Mouse (Mus musculus): ENCODE results near the gene Hdgf.
"Not testable (repeated sequence)": the region's sequence is repeated elsewhere in the genome, so short reads cannot be mapped to it uniquely, and the experiment has no call there.

The Hdgf gene

GRCm38 (mm10) chr3:87905880-87906485 is at the start of gene Hdgf:
Hdgf (plus strand) TSS chr3:87906321.
- DNase-seq (ENCODE audit: low spot score) = peak; percentile 86

GRCm38 (mm10) chr3:87857666-87858065 is 48.5 kb upstream of the Hdgf start:
- DNase-seq (ENCODE audit: low spot score) = no peak

GRCm38 (mm10) chr3:87859813-87860212 is 46.3 kb upstream of the Hdgf start:
- DNase-seq (ENCODE audit: low spot score) = peak; percentile 52

GRCm38 (mm10) chr3:87864111-87864510 is 42.0 kb upstream of the Hdgf start:
- not testable (repeated sequence) for DNase-seq (ENCODE audit: low spot score)

GRCm38 (mm10) chr3:87877730-87878129 is 28.4 kb upstream of the Hdgf start:
- DNase-seq (ENCODE audit: low spot score) = no peak

GRCm38 (mm10) chr3:87884291-87884690 is 21.8 kb upstream of the Hdgf start:
- no peak for DNase-seq (ENCODE audit: low spot score)

GRCm38 (mm10) chr3:87884708-87885251 is 21.3 kb upstream of the Hdgf start:
- DNase-seq (ENCODE audit: low spot score) = peak; percentile 31

GRCm38 (mm10) chr3:87885281-87886003 is 20.7 kb upstream of the Hdgf start, which contains the start of gene Prcc:
Prcc (minus strand) TSS chr3:87885608.
- peak; percentile 58 for DNase-seq (ENCODE audit: low spot score)

GRCm38 (mm10) chr3:87886004-87886365 is 20.1 kb upstream of the Hdgf start:
- peak; percentile 22 for DNase-seq (ENCODE audit: low spot score)

- no peak for DNase-seq (ENCODE audit: low spot score)
Observed at GRCm38 (mm10) chr3:87886416-87886815, 19.7 kb upstream of the Hdgf start.

- not testable (repeated sequence) for DNase-seq (ENCODE audit: low spot score)
Observed at GRCm38 (mm10) chr3:87887400-87887799, 18.7 kb upstream of the Hdgf start.

- DNase-seq (ENCODE audit: low spot score) = no peak
Observed at GRCm38 (mm10) chr3:87891481-87891880, 14.6 kb upstream of the Hdgf start.

GRCm38 (mm10) chr3:87893367-87893905 is 12.7 kb upstream of the Hdgf start:
- DNase-seq (ENCODE audit: low spot score) = no peak

- no peak for DNase-seq (ENCODE audit: low spot score)
Observed at GRCm38 (mm10) chr3:87899266-87899665, 6.9 kb upstream of the Hdgf start.

GRCm38 (mm10) chr3:87899776-87900175 is 6.3 kb upstream of the Hdgf start:
- DNase-seq (ENCODE audit: low spot score) = no peak

GRCm38 (mm10) chr3:87901036-87901624 is 5.0 kb upstream of the Hdgf start:
- DNase-seq (ENCODE audit: low spot score) = no peak

GRCm38 (mm10) chr3:87901959-87902358 is 4.2 kb upstream of the Hdgf start:
- not testable (repeated sequence) for DNase-seq (ENCODE audit: low spot score)

GRCm38 (mm10) chr3:87903821-87904220 is 2.3 kb upstream of the Hdgf start:
- DNase-seq (ENCODE audit: low spot score) = no peak

- DNase-seq (ENCODE audit: low spot score) = peak; percentile 44
Observed at GRCm38 (mm10) chr3:87906601-87906980, 470 bp downstream of the Hdgf start.

GRCm38 (mm10) chr3:87906981-87907857 is 1.1 kb downstream of the Hdgf start:
- DNase-seq (ENCODE audit: low spot score) = peak; percentile 50

GRCm38 (mm10) chr3:87907906-87908305 is 1.8 kb downstream of the Hdgf start:
- no peak for DNase-seq (ENCODE audit: low spot score)

- DNase-seq (ENCODE audit: low spot score) = no peak
Observed at GRCm38 (mm10) chr3:87909381-87909780, 3.3 kb downstream of the Hdgf start.
